8 mouse cellular contexts compared by ENCODE assay signal in the genomic region with DNA sequence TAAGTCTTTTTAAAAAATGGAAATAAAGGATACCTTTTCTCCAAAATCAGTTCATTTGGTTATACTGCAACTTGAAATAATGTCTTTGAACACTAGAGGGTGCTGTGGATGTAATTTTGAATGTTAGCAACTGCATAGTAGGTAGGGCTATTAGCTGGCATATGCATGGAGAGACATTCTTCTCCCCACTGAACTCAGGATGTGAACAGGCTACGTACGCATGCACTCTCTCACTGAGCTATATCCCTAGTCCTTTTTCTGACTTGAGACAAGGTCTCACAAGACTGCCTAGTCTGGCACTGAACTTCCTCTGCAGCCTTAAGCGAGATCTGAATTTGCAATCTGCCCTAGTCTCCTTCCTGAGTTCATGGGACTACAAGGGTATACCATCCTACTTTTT. TPM values are rescaled to one million over a fixed set of nuclear protein-coding genes. Genes with fewer than 3 reads are reported as not detected.
A peak's percentile ranks its signal among the peaks of the same experiment; 100 is the strongest.
DNase-seq lines count a peak whose midpoint lies in the region; ATAC-seq and TF ChIP-seq lines count a peak whose summit lies in the region.

No protein-coding gene starts in this region.

- TF ChIP-seq POLR2A in kidney, adult 2 months (IDR thresholded peaks at IDR 0.05; ENCODE audit: low read depth, low read length) = no peak

- peak; percentile 30; the same call in 1 of the 2 replicates for TF ChIP-seq CTCF in kidney, adult 2 months (conservative IDR thresholded peaks at IDR 0.05; ENCODE audit: insufficient read depth, insufficient read length, low read depth, low read length)

- peak; percentile 87 for ATAC-seq in monocyte, adult 5-6 weeks (replicated peaks; ENCODE audit: insufficient number of reproducible peaks, low FRiP score, low TSS enrichment, poor library complexity, severe bottlenecking)

- no peak overlapping the region for H3K27ac ChIP-seq in kidney, adult 2 months (ENCODE audit: insufficient read depth, low read depth, low read length)

- no peaks in the 10 kb centered on the region for H3K27me3 ChIP-seq in kidney, adult 2 months (replicated peaks; ENCODE audit: control insufficient read depth, insufficient read depth, low read length)

- peaks cover 11% of the 10 kb centered on the region for H3K36me3 ChIP-seq in kidney, adult 2 months (ENCODE audit: control insufficient read depth, insufficient read depth, low read length)

- H3K4me3 ChIP-seq in kidney, adult 2 months (ENCODE audit: insufficient read depth, low read depth, low read length) = no peak overlapping the region

- H3K4me1 ChIP-seq in kidney, adult 2 months (ENCODE audit: control insufficient read depth, insufficient read depth, low read length) = peaks cover 2% of the 10 kb centered on the region; the same call in 1 of the 2 replicates

- peak; percentile 52 to 79 for DNase-seq in cerebellum, postnatal 14 days
- DNase-seq in cerebellum, adult 11-12 months = no peak
- peak; percentile 31 for DNase-seq in ovary, postnatal 14 days (ENCODE audit: low spot score)
- DNase-seq in ovary, adult 18-20 months (ENCODE audit: low spot score) = no peak
- DNase-seq in embryo, embryonic 11.5 days (ENCODE audit: low read depth, low spot score) = peak; percentile 66
- peak; percentile 86 for DNase-seq in kidney, adult 2 months
- DNase-seq in urinary bladder, postnatal 10 days (ENCODE audit: low spot score) = no peak

- WGBS in kidney, adult 2 months = 30% methylated on average over 3 of the region's 3 CpGs

RNA-seq across cellular contexts. Expression of a gene that starts 14.3 kb away (rescaled TPM):
- polyA plus RNA-seq in kidney, adult 2 months (2012; rRNA removed) = 44.8 and 48.5 TPM in 2 replicates
- 30.2 to 66.9 TPM (median 42.6 TPM) in 3 replicates for total RNA-seq in monocyte, adult 5-6 weeks (2017)

RNA-seq across cellular contexts. Expression of a gene that starts 33.9 kb away (rescaled TPM):
- 75.9 and 86.6 TPM in 2 replicates for polyA plus RNA-seq in kidney, adult 2 months (2012; rRNA removed)
- not detected in 3 replicates for total RNA-seq in monocyte, adult 5-6 weeks (2017)

RNA-seq across cellular contexts. Expression of a gene that starts 36.7 kb away (rescaled TPM):
- 0.33 and 0.34 TPM in 2 replicates for polyA plus RNA-seq in kidney, adult 2 months (2012; rRNA removed)
- 0.38 TPM in 1 of 3 replicates, not detected in the others for total RNA-seq in monocyte, adult 5-6 weeks (2017)

RNA-seq across cellular contexts. Expression of a gene that starts 40.8 kb away (rescaled TPM):
- 19.3 and 22.7 TPM in 2 replicates for polyA plus RNA-seq in kidney, adult 2 months (2012; rRNA removed)
- total RNA-seq in monocyte, adult 5-6 weeks (2017) = 2.2 to 6.3 TPM (median 4.0 TPM) in 3 replicates

RNA-seq across cellular contexts. Expression of a gene that starts 41.5 kb away (rescaled TPM):
- 112 and 116 TPM in 2 replicates for polyA plus RNA-seq in kidney, adult 2 months (2012; rRNA removed)
- total RNA-seq in monocyte, adult 5-6 weeks (2017) = 42.7 to 62.9 TPM (median 53.8 TPM) in 3 replicates

Comparison
In these comparisons a context has a peak if more than half of its experiments do, and no peak if none do; other contexts are left out.
1. DNase-seq: peak in cerebellum, postnatal 14 days (2 of 2), ovary, postnatal 14 days (single experiment), embryo, embryonic 11.5 days (single experiment) and kidney, adult 2 months (single experiment); none in cerebellum, adult 11-12 months (single experiment), ovary, adult 18-20 months (single experiment) and urinary bladder, postnatal 10 days (single experiment).